Mouse (Mus musculus) B cell, adult 67 days (primary cell): ENCODE measurements around the gene Brpf1. TPM values are rescaled to one million over a fixed set of nuclear protein-coding genes. Genes with fewer than 3 reads are reported as not detected.

Experiments used
- total RNA-seq, 2 experiments: library from RNA; stranded (reverse); gene quantifications; 4 replicates each; pipeline ENCODE4 v1.2.4; 2023

Gene Brpf1
- 10 to 100 TPM; 69.4 to 82.0 TPM for total RNA-seq

GRCm38 (mm10) chr6:113306986-113307349, at the start of gene Brpf1:
Gene Brpf1, plus strand, starts transcription at chr6:113307137.

GRCm38 (mm10) chr6:113282101-113282802, 24.7 kb upstream of the Brpf1 start, which contains the start of gene Cpne9:
Gene Cpne9, plus strand, starts transcription at chr6:113282307.

GRCm38 (mm10) chr6:113326533-113327315, 19.8 kb downstream of the Brpf1 start, which contains the start of gene Ogg1:
Gene Ogg1, plus strand, starts transcription at chr6:113326972.

GRCm38 (mm10) chr6:113343177-113344092, 36.5 kb downstream of the Brpf1 start, which contains the start of gene Camk1:
Gene Camk1, minus strand, starts transcription at chr6:113343984.

Other genes with a start within 250 kb of the Brpf1 start
- gene Setd5, start 229.8 kb upstream of the Brpf1 start, total RNA-seq = 100 to 1,000 TPM; 150 to 153 TPM
- 1 to 10 TPM; 1.8 to 2.5 TPM for gene Lhfpl4, start 111.8 kb upstream of the Brpf1 start, total RNA-seq
- gene Mtmr14, start 69.3 kb upstream of the Brpf1 start, total RNA-seq = 10 to 100 TPM; 54.7 to 59.5 TPM
- gene Cpne9, start 24.8 kb upstream of the Brpf1 start, total RNA-seq = 1 to 10 TPM; 2.4 to 3.3 TPM
- gene Ogg1, start 19.8 kb downstream of the Brpf1 start, total RNA-seq = 10 to 100 TPM; 12.7 to 18.1 TPM
- under 1 TPM in 1 of 2 experiments, not detected in 1; 0.92 TPM for gene Camk1, start 36.8 kb downstream of the Brpf1 start, total RNA-seq
- 10 to 100 TPM; 26.7 to 30.5 TPM for gene Tada3, start 70.7 kb downstream of the Brpf1 start, total RNA-seq
- gene Arpc4, start 71.0 kb downstream of the Brpf1 start, total RNA-seq = 100 to 1,000 TPM; 262 to 268 TPM
- gene Ttll3, start 82.1 kb downstream of the Brpf1 start, total RNA-seq = 10 to 100 TPM; 44.8 to 59.3 TPM
- gene Rpusd3, start 112.2 kb downstream of the Brpf1 start, total RNA-seq = 10 to 100 TPM; 15.3 to 17.0 TPM
- not detected for gene Cidec, start 128.6 kb downstream of the Brpf1 start, total RNA-seq
- 10 to 100 TPM; 18.3 to 23.0 TPM for gene Jagn1, start 135.4 kb downstream of the Brpf1 start, total RNA-seq
- not detected for gene Il17re, start 151.3 kb downstream of the Brpf1 start, total RNA-seq
- under 1 TPM in 1 of 2 experiments, not detected in 1; 0.42 TPM for gene Il17rc, start 164.3 kb downstream of the Brpf1 start, total RNA-seq
- gene Creld1, start 176.2 kb downstream of the Brpf1 start, total RNA-seq = 10 to 100 TPM; 19.6 to 20.8 TPM
- gene Prrt3, start 194.8 kb downstream of the Brpf1 start, total RNA-seq = under 1 TPM; 0.32 to 0.47 TPM
- 10 to 100 TPM; 76.8 to 77.6 TPM for gene Emc3, start 224.5 kb downstream of the Brpf1 start, total RNA-seq
- gene Fancd2, start 224.5 kb downstream of the Brpf1 start, total RNA-seq = 1 to 10 TPM in 1 of 2 experiments, under 1 TPM in 1; 0.80 to 1.7 TPM